Mouse (Mus musculus): ENCODE measurements around the gene Fgfr2.

Gene Fgfr2

DNA sequence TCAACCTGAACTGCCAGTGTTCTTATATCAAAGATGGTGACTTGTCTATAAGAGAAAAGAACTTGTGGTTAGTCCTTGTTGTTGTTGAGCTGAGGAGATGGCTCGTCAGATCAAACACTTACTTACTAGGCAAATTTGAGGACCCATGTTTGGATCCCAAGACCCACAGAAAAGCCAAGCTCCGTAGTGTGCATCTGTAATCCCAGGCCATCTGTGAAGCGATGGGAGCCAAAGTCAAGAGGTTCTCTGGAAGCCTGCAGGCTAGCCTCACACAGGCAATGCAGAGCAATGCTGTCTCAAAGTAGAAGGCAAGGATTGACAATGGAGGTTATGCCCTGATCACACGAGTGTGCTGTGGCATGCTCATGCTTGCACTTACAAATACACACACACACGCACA, 2992.9 kb downstream of the Fgfr2 start:
- in situ Hi-C loops (cut with MboI; ENCODE audit: unreplicated experiment in 2 of 2) = no loop called here

DNA sequence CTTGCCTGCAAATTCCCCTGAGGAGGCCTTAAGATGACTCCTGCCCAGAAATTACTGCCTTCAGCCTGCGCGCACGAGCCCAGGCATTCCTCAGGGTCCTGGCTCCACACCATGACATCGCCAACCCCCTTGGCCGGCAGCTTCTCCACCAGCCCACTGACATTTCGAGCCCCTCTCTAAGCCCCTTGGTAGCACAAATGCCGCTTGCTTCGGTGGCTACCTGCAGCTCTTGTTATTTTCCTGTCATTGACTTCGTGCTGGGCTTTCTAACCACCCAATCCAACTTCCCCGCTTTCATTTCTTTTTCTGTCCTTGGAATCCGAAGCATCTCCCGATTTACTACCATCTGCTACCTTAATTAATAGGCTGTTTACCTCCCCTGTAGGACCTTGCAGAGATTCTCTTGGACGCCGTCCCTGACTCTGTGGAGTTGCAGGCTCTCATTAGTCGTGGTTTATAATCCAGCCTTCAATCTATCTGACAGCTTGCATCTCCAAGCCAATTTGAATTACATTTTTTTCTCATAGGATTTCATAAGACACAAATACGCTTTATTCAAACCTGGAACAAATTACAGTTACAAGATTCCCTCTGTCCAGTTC, 2993.7 kb downstream of the Fgfr2 start:
- in situ Hi-C loops (cut with MboI; ENCODE audit: unreplicated experiment in 2 of 2) = no loop called here

DNA sequence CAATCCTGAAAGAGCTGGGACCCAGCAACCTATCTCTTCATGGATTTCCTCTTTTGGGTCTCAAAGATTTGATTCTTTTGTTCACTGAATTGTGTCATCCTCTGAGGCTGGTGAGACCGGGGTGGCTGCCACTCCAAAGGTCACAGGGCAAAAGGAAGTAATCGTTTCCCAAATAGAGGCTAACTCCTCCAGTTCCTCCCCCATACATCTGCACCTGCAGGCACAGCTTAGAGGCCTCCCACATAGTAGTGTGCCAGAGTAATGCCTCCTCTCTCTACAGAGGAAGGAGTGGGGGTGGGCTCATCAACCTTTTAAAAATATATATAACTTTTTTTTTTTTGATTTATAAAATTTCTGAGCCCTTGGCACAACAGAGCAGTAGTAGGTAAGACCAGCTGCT, 3001.6 kb downstream of the Fgfr2 start:
- in situ Hi-C loops (cut with MboI; ENCODE audit: unreplicated experiment in 2 of 2) = no loop called here

DNA sequence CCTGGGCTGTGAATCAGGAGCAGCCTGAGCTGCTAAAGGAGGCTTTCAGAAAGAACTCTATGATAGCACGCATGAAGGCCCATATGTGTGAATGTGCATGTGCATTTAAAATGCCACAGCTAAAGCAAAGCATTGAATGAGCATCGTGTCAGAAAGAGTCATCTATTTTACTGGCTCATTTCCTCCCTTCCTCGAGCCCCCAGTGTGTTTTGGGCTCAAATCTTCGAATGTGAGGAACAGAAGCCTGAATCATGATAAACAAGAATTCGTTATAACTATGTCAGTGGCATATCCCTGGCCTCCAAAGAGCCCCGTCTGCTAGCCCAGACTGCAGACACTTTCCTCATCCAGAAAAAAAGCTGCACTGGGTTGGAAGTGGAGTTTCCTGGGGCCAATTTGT, 3003.7 kb downstream of the Fgfr2 start:
- in situ Hi-C loops (cut with MboI; ENCODE audit: unreplicated experiment in 2 of 2) = no loop called here

DNA sequence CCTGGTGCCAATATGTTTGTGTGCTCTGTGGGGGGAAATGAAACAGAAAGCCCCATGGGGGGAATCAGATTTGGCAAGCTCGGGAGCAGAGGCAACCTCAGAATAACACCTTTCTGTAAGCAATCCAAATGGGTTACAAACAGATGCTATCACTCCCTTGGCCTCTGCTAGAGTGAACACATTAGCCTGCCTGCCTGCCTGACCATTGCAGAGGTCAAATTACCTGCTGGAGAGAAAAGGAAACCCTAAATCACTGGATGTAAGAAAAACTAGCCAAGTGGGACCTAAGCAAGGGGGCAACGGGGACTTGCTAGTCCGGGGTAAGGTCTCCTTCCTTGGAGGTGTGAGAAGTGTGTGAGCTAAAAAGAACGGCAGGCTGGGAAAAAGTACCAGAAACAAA, 3004.4 kb downstream of the Fgfr2 start:
- in situ Hi-C loops (cut with MboI; ENCODE audit: unreplicated experiment in 2 of 2) = no loop called here

DNA sequence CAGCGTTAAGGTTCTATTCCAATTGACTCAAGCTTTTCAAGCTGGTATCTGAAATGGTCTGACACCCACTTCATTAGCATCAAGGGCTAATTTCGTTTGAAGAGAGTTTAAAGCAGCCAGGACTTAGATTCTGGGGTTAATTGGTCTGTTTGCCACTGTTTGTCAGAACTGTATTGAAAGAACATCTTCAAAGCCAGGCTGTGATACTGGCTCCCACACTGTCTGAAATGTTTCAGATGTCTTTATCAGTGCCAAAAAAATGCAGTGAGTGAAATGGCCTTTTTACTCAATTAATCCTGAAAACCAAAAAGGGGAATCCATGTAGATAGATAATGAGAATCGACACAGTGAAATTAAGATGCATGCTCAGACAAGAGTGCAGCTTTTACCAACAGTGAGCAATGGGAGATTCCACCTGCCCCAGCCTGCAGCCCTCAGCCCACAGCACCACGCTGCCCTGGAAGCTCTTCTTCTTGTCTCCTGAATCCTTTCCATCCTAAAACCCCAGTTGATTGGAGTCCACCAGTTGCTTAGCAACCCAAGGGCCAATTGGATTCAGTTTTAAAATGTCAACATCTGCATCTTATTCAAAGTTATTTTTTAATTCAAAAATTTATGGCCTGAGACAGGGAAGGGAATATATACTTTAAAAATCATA, 3005.6 kb downstream of the Fgfr2 start:
- in situ Hi-C loops (cut with MboI; ENCODE audit: unreplicated experiment in 2 of 2) = no loop called here

DNA sequence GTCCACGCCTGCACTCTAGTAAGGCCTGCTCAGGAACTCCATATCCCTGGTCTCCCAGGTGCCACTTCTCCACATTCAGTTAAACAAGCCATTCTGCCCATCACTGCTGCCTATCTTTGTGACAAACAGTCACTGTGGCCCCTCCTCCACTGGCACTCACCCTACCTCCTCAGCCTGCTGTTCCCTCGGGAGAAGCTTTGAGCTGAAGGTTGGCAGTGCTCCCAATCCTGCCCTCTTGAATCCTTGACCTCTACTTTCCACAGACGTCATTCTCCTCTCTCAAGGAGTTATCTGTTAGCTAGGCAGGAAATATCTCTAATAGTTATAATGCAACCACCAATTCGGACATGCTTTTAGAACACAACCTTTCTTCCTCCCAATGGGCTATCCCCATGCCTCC, 3008.7 kb downstream of the Fgfr2 start:
- in situ Hi-C loops (cut with MboI; ENCODE audit: unreplicated experiment in 2 of 2) = no loop called here
